Mouse (Mus musculus) cerebellum, adult 9-10 months (tissue): ENCODE results near the gene Dedd2.
A peak's percentile ranks its signal among the peaks of the same experiment; 100 is the strongest.
"Not testable (repeated sequence)": the region's sequence is repeated elsewhere in the genome, so short reads cannot be mapped to it uniquely, and the experiment has no call there.

ENCODE experiments used
- DNase-seq: peaks from one replicate; pipeline ENCODE4 v3.0.0; 2022

Dedd2 gene

GRCm38 (mm10) chr7:25220457-25221101, at the start of gene Dedd2:
Gene Dedd2 (minus strand): TSS chr7:25220615.
- no peak for DNase-seq

DNA sequence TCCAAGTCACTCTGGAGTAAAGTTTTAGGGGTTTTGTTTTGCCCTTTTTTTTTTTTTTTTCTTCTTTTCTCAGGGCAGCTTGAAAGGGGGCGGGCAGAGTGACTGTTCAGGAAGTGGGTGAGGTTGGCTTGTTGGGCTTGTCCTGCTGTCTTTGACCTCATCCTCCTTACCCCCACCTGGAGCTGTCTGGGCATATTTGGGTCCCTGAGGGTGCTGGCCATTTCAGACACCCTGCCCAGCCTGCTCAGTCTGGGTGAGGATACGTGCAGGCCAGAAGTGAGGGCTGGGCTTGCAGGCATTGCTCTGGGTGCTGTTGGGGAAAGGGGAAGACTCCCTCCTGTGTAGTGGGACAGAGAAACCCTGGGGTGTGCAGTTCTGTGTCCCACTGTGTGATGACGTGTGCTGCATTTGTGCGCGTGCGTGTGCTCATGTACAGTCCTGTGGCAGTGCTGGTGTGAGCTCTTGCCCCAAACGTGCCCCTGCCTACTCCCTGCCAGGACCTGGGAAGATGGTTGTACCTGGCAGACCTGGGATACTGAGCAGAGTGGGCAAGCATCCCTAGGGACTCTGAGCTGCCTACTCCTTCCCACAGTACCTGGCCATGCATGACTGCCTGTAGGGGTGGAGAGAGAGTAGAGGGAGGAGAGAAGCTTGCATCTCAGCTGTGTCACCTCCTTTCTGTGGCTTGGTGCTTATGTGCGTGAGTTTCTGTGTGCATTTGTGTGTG, 49.3 kb upstream of the Dedd2 start:
- DNase-seq: peak; percentile 62

GRCm38 (mm10) chr7:25269029-25269428, 48.6 kb upstream of the Dedd2 start:
- DNase-seq: peak; percentile 69

DNA sequence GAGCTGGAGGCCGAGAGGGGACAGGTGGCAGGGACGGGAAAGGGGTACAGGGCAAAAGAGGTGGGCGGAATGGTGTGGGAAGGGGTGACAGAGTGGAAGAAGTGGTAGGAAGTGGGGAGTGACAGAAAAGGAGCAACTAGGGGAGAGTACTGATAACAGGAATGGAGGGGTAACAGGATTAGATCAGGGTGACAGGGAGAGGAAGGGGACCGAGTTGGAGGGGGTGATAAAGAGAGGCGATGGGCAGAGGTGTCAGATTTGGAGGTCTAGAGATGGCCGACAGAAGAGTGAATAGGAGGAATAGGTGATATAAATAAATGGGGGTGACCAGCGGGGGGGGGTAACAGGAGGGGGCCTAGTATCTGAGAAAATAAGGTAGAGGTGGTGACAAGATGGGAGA, 48.2 kb upstream of the Dedd2 start:
- DNase-seq: no peak

DNA sequence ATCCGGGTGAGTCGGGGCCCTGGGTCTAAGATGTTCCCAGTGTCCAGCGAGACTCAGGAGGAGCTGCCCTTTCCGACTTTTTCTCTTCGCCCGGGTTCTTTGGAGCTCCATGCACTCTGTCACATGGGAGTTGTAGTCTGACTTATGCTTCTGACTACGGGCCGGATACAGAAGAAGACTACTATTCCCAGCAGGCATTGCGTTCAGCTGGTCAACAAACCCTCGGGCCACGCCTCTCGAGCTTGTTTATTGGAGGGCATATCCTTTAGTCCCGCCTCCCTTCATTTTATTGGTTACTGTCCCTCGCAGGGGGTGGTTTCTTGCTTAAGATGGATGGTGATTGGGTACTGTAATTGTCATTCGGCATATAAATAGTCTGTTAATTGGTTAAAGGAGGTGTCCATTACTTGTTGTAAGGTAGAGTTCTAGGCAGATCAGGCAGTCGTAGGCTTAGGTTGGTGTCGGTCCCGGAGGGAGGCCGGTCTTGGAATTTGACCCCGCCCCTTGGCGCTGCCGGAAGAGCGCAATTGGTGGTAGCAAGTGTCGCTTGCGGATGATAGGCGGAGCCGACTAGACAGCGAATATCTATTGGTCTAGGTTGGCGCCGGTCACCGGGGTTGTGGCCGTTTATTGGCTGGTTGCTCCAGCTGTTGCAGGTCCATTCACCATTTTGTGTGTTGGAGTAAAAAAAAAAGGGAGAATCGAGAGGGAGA, 47.5 kb upstream of the Dedd2 start:
- peak; percentile 100 for DNase-seq

DNA sequence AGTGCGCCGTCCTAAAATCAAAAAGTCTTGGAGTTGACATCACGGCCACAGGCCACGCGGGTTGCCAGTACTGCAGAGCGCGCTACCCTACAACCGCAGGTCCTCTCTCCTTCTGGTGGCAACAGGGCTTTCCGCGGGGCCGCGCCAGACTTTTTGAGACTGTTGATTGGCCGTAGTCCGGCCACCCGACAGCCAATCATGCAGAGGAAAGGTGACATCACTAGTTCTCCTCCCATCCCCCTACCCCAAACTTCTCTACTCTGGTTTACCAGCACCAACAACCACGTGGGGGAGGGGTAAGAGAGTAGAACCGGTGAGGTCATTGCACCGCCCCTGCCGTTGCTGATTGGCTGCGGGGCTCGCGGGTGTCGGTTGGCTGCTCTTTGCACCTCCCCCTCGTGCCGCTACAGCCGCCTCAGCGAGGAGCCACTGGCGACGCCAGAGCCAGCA, 46.9 kb upstream of the Dedd2 start, which contains the start of gene Cic:
TSS of gene Cic (plus strand) at position 404 of the 450 bp plus-strand sequence.
- peak; percentile 100 for DNase-seq

- peak; percentile 68 for DNase-seq
These were observed 46.0 kb upstream of the Dedd2 start for GRCm38 (mm10) chr7:25266180-25266962.

GRCm38 (mm10) chr7:25265743-25266142, 45.3 kb upstream of the Dedd2 start:
- not testable (repeated sequence) for DNase-seq

DNA sequence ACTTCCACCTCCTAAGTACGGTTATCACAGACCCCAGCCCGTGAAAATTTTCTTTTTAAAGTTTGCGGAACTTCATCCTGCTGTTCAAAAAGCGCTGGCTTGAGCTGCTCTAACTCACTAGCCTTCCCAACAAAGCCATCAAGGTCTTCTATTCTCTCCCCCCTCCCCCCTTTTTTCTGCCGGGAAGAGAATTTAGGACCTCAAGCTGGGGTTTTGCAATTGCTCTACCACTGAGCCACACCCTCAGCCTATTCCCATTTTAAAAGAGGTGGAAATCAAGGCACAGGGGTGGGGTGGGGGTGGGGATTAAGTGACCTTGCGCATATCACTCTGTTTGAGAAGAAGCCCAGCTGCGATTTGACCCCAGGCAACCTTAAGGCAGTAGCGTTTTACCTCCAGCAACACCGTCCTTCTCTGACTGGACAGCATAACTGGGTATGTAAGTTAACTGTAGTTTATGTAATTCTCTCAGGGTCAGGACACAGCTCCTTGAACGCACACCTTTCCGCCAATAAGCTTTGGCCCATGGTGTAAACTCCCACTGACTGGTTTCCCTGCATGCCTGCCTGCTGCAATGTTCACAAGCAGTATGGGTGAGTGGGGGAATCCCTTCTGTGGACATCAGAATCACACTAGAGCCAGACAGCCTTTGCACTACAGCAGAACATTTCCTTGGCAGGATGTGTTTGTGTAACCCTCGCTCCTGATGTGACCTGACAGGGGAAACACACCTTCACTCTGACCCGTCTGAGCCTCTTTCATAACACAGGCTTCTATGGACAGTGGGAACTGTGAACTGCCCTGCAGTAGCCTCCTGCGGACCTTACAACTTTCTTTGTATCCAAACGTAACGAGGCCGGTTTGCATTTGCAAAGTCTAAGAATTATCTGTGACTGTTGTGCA, 43.8 kb upstream of the Dedd2 start:
- DNase-seq: no peak

- DNase-seq: no peak
These were observed 41.5 kb upstream of the Dedd2 start for GRCm38 (mm10) chr7:25261896-25262295.

DNA sequence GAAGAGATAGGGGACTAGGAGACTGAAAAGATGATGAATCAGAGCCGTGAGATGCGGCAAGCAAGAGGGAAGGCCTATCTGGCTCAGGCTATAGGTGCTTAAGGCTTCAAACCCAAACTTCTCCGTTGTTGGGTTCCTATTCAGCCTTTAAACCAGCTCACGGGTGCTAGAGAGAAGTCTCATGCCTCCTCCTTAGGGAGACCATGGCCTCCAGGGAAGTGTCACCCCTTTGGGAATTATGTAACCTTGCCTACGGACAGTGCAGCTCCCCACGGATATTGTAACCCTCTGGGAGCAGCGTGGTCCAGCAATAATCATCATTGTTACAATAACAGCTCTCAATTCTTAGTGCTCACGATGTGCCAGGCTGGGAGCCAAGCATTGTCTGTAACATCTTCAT, 31.4 kb upstream of the Dedd2 start:
- DNase-seq: peak; percentile 71

DNA sequence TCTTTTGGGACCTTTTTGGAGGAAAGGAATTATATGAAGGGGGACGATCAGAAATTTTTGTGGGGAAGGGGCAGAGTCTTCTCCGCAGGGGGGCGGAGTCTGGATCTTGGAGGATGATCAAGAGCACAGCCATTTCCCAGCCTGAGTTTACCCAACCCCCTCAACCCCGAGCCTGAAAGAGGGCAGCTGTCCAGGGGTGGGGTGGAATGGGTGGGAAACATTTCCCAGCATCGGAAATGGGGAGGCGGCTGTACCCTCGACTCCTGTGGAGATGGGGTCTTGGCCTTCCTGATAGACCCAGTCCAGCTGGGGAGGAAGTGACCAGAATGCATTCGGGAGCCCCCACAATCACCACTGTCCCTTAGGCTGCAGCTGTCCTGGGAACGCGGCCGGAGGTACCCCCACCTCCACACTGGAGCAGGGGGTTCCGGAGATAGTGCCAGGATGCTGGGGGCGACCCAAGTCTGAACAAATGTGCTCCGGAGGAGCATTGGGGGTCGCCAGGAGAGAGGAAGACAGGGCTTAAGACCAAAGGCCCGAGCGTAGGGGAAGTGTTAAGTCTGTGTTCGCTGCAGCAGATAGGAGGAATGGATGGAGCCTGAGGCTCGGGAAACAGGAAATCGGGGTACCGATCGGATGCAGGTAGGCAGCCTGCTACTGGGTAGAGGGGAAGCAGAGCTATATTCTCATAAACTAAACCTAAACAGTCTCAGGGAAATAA, 30.8 kb upstream of the Dedd2 start:
- peak; percentile 83 for DNase-seq

DNA sequence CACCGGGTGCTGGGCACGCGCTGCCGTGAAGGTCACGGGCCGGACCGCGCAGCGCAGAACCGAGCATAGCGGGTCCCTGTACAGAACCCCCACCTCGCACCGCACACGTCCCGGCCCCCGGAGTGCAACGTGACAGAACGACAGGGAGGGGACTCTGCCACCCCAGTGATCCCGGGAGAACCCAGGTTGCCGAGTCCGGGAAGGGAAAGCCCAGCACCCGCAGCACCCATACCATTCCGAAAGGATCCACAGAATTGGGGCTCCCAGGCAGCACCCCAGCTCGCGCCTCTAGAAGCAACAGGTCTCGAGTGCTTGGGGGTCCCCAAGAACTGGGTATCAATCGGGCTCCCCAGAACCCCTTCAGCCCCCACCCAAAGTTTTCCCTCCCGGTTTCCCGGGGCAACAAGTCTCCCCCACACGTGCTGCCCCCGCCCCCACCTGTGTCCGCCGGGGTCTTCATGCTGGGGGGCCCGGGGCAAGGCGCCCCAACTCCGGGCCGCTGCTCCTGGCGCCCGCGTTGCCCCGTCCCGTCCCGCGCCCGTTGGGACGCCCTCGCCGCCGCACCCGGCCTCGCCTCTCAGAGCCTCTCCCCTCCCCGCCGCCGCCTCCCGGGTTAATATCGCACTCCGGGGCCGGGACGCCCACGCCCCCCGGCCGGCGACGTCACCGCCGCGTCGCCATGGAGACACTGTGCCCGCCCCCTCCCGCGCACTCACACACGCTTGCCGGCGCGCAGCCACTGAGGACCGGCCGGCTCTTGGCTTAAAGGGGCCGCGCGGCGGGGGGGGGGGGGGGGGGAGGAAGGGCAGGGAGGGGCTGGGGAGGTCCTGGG, 29.9 kb upstream of the Dedd2 start, which contains the start of gene Erf:
TSS of gene Erf (minus strand) at position 621 of the 832 bp plus-strand sequence.
- DNase-seq: peak; percentile 92

DNA sequence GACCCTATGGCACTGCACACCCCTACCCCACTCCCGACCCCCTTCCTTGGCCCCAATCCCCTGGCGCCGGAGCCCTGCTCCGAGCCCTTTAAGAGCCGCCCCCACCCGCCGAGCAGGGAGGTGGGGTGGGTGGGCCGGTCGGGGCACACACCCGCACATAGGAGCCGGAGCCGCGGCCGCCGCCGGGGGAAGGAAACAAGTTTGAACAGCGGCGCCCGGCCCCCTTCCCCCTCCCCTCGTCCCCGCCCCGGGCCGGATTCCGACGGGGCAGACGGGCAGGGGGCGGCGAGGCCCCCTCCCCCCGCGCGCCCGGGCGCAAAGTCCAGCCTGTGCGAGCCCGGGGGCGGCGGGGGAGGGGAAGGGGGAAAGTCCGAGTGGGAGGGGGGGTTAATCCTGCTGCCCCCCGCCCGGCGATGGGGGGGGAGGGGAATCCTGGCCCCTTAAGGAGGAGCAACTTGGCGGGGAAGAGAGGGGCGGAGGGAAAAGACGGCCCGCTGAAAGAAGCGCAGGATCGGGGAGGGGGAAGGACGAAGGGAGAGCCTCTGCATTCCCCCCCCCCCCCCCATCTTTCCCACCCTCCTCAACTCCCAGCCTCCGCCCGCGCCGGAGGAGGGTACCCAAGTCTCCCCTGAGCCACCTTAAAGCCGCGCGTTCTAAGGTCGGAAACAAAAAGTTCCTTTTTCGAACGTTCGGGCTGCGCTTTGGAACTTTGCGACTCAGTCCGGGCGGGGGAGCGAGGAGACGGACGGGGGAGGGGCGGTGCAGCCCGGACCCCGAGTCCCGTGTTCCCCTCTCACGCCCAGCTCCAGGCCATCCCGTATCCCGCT, 29.1 kb upstream of the Dedd2 start:
- DNase-seq: peak; percentile 69

DNA sequence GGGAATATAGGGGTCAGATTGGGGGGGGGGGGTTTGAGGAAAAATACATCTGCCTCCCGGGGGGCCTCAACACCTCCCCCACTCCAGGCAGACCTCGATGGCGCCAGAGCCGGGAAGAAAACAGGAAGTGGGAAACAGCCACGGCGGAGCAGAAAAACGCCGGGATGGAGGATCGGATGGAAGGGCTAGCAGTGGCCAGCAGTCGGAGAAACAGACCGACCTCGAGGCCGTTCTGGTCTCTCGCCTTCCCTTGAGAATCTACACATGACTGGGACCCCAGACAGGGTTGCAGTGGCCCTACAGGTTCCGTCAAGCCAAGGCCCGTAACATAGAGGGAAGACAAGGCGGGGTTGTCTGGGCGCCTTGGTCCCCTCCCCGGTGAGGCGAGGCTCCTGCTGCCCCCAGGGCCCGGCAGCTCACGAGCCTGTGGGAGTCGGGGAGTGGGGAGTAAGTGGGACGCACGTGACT, 28.5 kb upstream of the Dedd2 start:
- peak; percentile 73 for DNase-seq

DNA sequence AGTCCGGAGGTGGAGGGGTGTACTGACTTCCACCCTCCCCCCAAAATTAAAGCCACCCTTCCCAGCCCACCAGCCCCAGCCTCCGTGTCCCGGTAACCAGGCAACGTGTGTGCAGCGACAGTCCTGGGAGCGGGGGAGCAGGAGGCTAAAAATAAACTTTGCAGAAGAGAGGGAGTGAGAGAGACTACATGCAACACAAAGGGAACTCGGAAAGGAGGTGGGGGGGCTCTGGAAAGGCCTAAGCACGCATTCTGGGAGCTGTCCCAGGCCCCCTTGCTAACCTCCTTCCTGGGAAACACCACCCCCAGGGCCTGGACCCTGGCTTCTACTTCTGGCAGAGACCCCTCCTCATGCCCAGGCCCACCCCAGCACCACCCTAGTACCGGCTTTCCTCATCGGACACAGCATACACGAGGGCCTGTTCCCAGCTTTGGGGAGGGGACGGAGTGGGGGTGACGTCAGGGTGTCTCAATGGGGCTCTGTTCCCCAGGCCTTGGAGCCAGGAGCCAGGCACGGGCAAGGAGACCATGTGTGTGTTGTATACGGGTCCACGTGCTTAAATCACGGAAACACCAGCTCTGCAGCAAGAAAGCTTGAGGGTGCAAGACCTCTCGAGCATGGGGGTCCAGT, 27.7 kb upstream of the Dedd2 start:
- peak; percentile 74 for DNase-seq

- DNase-seq: peak; percentile 45
These were observed 27.1 kb upstream of the Dedd2 start for GRCm38 (mm10) chr7:25247498-25247897.

DNA sequence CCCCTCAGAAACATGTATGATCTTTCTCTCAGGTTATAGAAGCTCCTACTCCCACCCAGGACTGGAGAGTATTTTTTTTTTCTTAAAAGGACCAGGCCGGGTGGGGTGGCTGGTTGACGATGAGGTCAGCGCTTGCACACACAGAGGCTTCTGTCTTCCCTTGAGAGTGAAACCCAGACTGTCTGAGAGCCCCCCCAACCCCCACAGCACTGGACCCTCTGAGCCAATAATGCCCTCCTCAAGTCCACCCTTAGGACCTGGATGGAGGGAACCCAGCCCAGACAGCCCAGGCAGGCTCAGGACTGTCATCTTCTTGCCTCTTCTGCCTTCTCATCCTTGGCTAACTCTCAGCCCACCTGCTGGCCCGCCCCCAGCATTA, 26.3 kb upstream of the Dedd2 start:
- peak; percentile 54 for DNase-seq
